Mouse (Mus musculus): ENCODE data around the gene Mtfr2. TPM values are rescaled to one million over a fixed set of nuclear protein-coding genes. Genes with fewer than 3 reads are reported as not detected.

The Mtfr2 gene
- polyA plus RNA-seq, 1 experiment from 2014 or later: 2.7 TPM

DNA sequence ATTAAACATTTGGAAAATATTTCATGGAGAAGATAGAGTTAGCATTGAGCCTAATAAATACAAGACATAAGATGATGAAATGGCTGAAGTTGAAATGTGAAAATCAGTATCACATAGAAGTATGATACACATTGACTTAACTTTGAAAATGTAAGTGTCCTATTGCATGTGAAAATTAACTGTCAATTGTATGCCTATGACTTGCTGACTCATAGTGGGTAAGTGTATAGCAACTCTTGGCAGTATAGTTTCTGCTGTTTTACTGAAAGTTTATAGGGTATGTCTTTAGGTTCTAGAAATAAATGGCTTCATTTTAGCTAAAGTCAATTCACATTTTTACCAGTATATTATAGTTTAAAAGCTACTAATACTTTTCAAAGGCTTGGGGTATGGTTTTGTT is 21.3 kb upstream of the Mtfr2 start:
- Histone ChIP-seq H3K4me1 (no peaks in the 10 kb centered on the region), H3K36me3 (peaks cover 53% of the 10 kb centered on the region), H3K27ac (no peak overlapping the region), H3K4me3 (no peak overlapping the region), H3K27me3 (no peaks in the 10 kb centered on the region), H3K9me3 (no peaks in the 10 kb centered on the region), H3K9ac (no peak overlapping the region), H3K4me2 (replicated peaks) (no peak overlapping the region)
- no peak for ATAC-seq (ENCODE audit: insufficient number of reproducible peaks, insufficient read depth, low FRiP score, low TSS enrichment)

DNA sequence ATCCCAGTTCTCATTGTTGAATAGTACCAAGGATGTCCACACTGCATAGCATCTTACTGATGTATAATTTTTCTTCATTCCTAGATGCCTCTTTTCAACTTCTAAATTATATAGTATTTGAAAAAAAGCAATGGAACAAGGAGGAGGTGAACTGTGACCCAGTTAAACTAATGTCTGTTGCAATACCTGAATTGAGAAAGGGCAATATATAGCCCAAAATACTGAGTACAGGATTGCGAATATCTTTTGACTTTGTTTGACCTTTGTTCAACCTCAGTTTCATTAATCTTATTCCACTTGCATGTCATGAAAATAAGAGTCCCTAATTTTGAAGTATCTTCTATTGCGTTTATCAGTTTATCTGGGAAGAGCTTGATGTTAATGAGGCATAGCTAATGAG is 16.3 kb upstream of the Mtfr2 start:
- 91% methylated on average over 2 of the region's 2 CpGs for WGBS
- H3K9ac ChIP-seq: no peak overlapping the region
- no peaks in the 10 kb centered on the region for H3K9me3 ChIP-seq
- H3K27me3 ChIP-seq: no peaks in the 10 kb centered on the region
- H3K4me1 ChIP-seq: no peaks in the 10 kb centered on the region
- ATAC-seq (ENCODE audit: insufficient number of reproducible peaks, insufficient read depth, low FRiP score, low TSS enrichment): no peak
- H3K27ac ChIP-seq: no peak overlapping the region
- H3K4me2 ChIP-seq (replicated peaks): no peak overlapping the region
- H3K36me3 ChIP-seq: peaks cover 61% of the 10 kb centered on the region
- no peak overlapping the region for H3K4me3 ChIP-seq

DNA sequence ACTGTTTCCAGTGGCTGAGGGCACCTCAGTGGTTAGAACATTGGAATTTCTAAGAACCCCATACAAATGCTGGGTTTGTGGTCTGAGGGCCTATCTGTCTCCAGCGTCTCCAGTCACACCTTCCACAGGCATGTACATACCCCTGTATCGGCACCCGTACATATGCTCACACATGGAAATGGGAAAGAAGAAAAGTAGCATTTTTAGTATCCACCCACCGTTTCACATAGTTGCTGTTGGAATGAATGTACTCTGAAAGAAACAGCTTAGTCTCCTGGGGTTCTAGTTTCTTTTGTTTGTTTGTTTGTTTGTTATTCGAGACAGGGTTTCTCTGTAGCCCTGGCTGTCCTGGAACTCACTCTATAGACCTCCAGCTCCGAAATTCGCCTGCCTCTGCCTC is 9.7 kb upstream of the Mtfr2 start:
- no peak for ATAC-seq (ENCODE audit: insufficient number of reproducible peaks, insufficient read depth, low FRiP score, low TSS enrichment)
- Histone ChIP-seq H3K9me3 (no peaks in the 10 kb centered on the region), H3K27ac (no peak overlapping the region), H3K36me3 (peaks cover 70% of the 10 kb centered on the region), H3K9ac (no peak overlapping the region), H3K27me3 (no peaks in the 10 kb centered on the region), H3K4me3 (no peak overlapping the region), H3K4me1 (no peaks in the 10 kb centered on the region), H3K4me2 (replicated peaks) (no peak overlapping the region)
- 91% methylated on average over 7 of the region's 7 CpGs for WGBS

- Histone ChIP-seq H3K27ac (no peak overlapping the region), H3K9ac (no peak overlapping the region), H3K4me1 (peaks cover 9% of the 10 kb centered on the region; the same call in 1 of the 2 replicates), H3K4me3 (no peak overlapping the region), H3K27me3 (no peaks in the 10 kb centered on the region), H3K36me3 (peaks cover 39% of the 10 kb centered on the region), H3K4me2 (replicated peaks) (no peak overlapping the region), H3K9me3 (no peaks in the 10 kb centered on the region)
- no peak for ATAC-seq (ENCODE audit: insufficient number of reproducible peaks, insufficient read depth, low FRiP score, low TSS enrichment)
- WGBS: 86% methylated on average over 1 of the region's 1 CpGs
These were observed 1.8 kb upstream of the Mtfr2 start for GRCm38 (mm10) chr10:20345736-20346135.

- peak overlapping the region; percentile 75; the same call in 1 of the 2 replicates for H3K4me2 ChIP-seq (replicated peaks)
- H3K27me3 ChIP-seq: no peaks in the 10 kb centered on the region
- H3K36me3 ChIP-seq: peaks cover 21% of the 10 kb centered on the region
- no peak overlapping the region for H3K4me3 ChIP-seq
- 92% methylated on average over 2 of the region's 2 CpGs for WGBS
- peaks cover 9% of the 10 kb centered on the region; the same call in 1 of the 2 replicates for H3K4me1 ChIP-seq
- no peak overlapping the region for H3K9ac ChIP-seq
- H3K27ac ChIP-seq: no peak overlapping the region
- no peaks in the 10 kb centered on the region for H3K9me3 ChIP-seq
- no peak for ATAC-seq (ENCODE audit: insufficient number of reproducible peaks, insufficient read depth, low FRiP score, low TSS enrichment)
These were observed 1.3 kb downstream of the Mtfr2 start for GRCm38 (mm10) chr10:20348894-20349293.

GRCm38 (mm10) chr10:20361542-20362449 is 14.2 kb downstream of the Mtfr2 start:
- ATAC-seq (ENCODE audit: insufficient number of reproducible peaks, insufficient read depth, low FRiP score, low TSS enrichment): no peak
- Histone ChIP-seq H3K4me1 (no peaks in the 10 kb centered on the region), H3K27ac (no peak overlapping the region), H3K36me3 (peaks cover 16% of the 10 kb centered on the region), H3K4me3 (no peak overlapping the region), H3K4me2 (replicated peaks) (no peak overlapping the region), H3K9ac (no peak overlapping the region), H3K9me3 (no peaks in the 10 kb centered on the region), H3K27me3 (no peaks in the 10 kb centered on the region)
- WGBS: 64% methylated on average over 10 of the region's 10 CpGs

DNA sequence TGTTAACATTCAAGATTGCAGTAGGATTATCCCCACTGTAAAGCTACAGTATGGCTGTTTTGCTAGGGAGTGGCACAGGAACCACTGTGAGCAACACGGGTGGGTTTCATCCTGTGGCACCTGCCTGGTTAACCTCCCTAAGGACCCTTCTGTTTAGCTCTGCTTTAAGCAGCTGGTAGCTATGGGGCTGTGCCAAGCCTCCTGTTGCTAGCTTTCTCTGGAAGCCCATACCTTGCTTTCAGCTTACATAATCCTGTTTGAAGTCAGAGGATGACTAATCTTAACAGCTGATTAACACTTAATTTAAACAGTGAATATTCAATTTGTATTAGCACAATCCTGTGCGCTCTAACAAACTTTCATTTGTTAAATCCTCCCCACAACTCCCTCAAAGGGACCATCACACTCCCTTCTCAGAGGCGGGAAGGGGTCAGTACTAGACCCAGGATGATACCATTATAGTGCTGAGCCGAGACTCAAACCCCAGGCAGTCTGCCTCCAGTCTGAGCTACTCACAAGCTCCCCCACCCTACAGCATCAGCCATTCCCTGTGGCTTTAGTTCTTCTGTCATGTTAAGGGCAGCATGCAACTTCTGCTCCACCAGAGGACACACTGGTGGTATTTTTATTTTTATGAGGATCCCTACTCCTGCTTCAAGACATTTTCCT is 15.0 kb downstream of the Mtfr2 start:
- no peaks in the 10 kb centered on the region for H3K27me3 ChIP-seq
- H3K4me3 ChIP-seq: no peak overlapping the region
- H3K9ac ChIP-seq: no peak overlapping the region
- H3K27ac ChIP-seq: no peak overlapping the region
- H3K4me1 ChIP-seq: no peaks in the 10 kb centered on the region
- H3K9me3 ChIP-seq: no peaks in the 10 kb centered on the region
- WGBS: 73% methylated on average over 4 of the region's 4 CpGs
- peaks cover 9% of the 10 kb centered on the region for H3K36me3 ChIP-seq
- no peak overlapping the region for H3K4me2 ChIP-seq (replicated peaks)
- ATAC-seq (ENCODE audit: insufficient number of reproducible peaks, insufficient read depth, low FRiP score, low TSS enrichment): no peak

GRCm38 (mm10) chr10:20372046-20372445 is 24.5 kb downstream of the Mtfr2 start:
- H3K9ac ChIP-seq: no peak overlapping the region
- no peak for ATAC-seq (ENCODE audit: insufficient number of reproducible peaks, insufficient read depth, low FRiP score, low TSS enrichment)
- no peaks in the 10 kb centered on the region for H3K4me1 ChIP-seq

GRCm38 (mm10) chr10:20377621-20378020 is 30.1 kb downstream of the Mtfr2 start:
- Histone ChIP-seq H3K9ac (no peak overlapping the region), H3K27ac (no peak overlapping the region), H3K4me3 (no peak overlapping the region), H3K36me3 (no peaks in the 10 kb centered on the region), H3K4me2 (replicated peaks) (no peak overlapping the region), H3K4me1 (no peaks in the 10 kb centered on the region), H3K9me3 (no peaks in the 10 kb centered on the region), H3K27me3 (no peaks in the 10 kb centered on the region)
- no peak for ATAC-seq (ENCODE audit: insufficient number of reproducible peaks, insufficient read depth, low FRiP score, low TSS enrichment)
- WGBS: 84% methylated on average over 9 of the region's 9 CpGs

More at GRCm38 (mm10) chr10:20372046-20372445, 24.5 kb downstream of the Mtfr2 start:
- H3K4me2 ChIP-seq (replicated peaks): no peak overlapping the region
- 96% methylated on average over 5 of the region's 5 CpGs for WGBS
- no peak overlapping the region for H3K27ac ChIP-seq
- H3K4me3 ChIP-seq: no peak overlapping the region
- H3K27me3 ChIP-seq: no peaks in the 10 kb centered on the region
- no peaks in the 10 kb centered on the region for H3K36me3 ChIP-seq
- H3K9me3 ChIP-seq: no peaks in the 10 kb centered on the region

GRCm38 (mm10) chr10:20379071-20379735 is 31.6 kb downstream of the Mtfr2 start:
- H3K27ac ChIP-seq: no peak overlapping the region
- H3K4me1 ChIP-seq: no peaks in the 10 kb centered on the region
- no peaks in the 10 kb centered on the region for H3K9me3 ChIP-seq
- no peak for ATAC-seq (ENCODE audit: insufficient number of reproducible peaks, insufficient read depth, low FRiP score, low TSS enrichment)
- 78% methylated on average over 9 of the region's 9 CpGs for WGBS
- no peaks in the 10 kb centered on the region for H3K36me3 ChIP-seq
- H3K4me2 ChIP-seq (replicated peaks): no peak overlapping the region
- no peaks in the 10 kb centered on the region for H3K27me3 ChIP-seq
- H3K4me3 ChIP-seq: no peak overlapping the region
- H3K9ac ChIP-seq: no peak overlapping the region

- Histone ChIP-seq H3K36me3 (no peaks in the 10 kb centered on the region), H3K9me3 (no peaks in the 10 kb centered on the region), H3K4me1 (no peaks in the 10 kb centered on the region), H3K4me2 (replicated peaks) (no peak overlapping the region), H3K27ac (no peak overlapping the region), H3K9ac (no peak overlapping the region), H3K27me3 (no peaks in the 10 kb centered on the region), H3K4me3 (no peak overlapping the region)
- WGBS: 85% methylated on average over 3 of the region's 3 CpGs
- no peak for ATAC-seq (ENCODE audit: insufficient number of reproducible peaks, insufficient read depth, low FRiP score, low TSS enrichment)
These were observed 33.2 kb downstream of the Mtfr2 start for GRCm38 (mm10) chr10:20380798-20381197.
